Mouse (Mus musculus): Measurements from ENCODE around the gene Fam187b.

Fam187b gene

GRCm38 (mm10) chr7:31017104-31017901 lies 43.7 kb downstream of the Fam187b start:
- DNase-seq: no peak

DNA sequence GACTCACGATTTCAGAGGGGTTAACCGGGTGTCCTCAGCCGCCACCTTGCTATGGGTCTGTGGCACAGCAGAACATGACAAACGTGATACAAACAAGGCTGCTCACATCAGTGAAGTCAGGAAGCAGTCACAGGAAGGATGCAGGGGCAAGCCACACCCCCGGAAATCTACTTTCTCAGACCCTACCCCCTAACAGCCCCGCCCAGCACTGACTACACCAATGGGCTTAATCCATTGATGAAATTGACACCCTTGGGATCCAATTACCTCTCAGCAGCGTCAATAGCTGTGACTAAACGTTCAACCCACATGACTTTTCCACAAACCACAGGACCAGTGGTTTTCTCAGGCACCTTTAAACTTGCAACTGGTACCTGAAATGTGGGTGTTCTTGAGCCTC lies 55.0 kb downstream of the Fam187b start:
- no peak for DNase-seq

DNA sequence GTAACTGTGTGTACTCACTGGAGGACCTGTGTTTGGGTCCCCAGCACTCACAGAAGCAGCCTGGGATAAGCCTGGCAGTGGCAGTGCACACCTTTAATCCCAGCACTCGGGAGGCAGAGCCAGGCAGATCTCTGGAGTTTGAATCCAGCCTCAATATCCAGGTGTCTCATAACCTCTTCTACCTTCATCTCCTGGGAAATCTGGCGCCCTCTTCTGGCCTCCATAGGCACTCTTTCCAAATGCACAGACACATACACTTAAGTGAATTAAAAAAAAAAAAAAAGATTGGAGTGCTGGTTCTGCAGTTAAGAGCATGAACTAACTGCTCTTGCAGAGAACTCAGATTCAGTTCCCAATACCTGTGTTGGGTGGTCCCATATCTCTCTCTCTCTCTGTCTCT lies 57.1 kb downstream of the Fam187b start:
- DNase-seq: no peak

DNA sequence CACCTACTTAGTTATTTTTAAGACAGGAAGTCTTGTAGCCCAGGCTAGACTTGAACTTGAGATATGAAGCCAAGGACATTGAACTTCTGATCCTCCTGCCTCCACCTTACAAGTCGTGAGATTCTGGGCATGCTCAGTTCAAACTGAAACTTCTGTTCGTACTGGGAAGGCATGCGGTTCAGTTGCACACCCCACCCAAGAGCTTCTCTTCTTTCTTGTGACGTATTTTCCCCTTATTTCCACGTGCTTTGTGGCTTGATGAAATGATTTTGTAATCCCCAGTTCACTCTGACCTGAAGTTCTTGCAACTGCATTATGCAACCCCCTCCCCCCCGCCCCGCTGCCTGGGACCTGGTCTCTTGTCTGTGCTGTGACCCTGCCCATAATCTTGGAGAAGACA lies 58.1 kb downstream of the Fam187b start:
- no peak for DNase-seq

GRCm38 (mm10) chr7:31033409-31034165 lies 60.0 kb downstream of the Fam187b start:
- no peak for DNase-seq

GRCm38 (mm10) chr7:31034789-31035188 lies 61.2 kb downstream of the Fam187b start:
- no peak for DNase-seq

DNA sequence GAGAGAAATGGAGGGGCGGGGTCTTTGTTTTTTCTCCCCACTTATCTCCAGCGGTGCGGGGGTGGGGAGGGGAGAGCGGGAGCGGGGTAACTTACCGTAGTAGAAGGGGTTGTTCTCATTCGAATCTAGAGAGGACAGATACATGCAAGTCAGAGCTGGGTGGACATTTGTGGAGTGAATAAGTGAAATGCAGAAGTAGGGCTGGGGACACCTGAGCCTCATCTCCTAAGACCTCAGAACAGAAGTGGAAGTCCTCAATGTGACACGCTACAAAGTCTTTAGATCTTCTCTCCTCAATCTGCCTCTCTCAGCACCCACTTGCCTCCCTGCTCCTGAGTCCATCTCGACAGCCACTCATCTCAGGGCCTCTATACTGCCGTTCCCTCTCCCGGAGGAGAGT lies 61.7 kb downstream of the Fam187b start:
- DNase-seq: no peak

DNA sequence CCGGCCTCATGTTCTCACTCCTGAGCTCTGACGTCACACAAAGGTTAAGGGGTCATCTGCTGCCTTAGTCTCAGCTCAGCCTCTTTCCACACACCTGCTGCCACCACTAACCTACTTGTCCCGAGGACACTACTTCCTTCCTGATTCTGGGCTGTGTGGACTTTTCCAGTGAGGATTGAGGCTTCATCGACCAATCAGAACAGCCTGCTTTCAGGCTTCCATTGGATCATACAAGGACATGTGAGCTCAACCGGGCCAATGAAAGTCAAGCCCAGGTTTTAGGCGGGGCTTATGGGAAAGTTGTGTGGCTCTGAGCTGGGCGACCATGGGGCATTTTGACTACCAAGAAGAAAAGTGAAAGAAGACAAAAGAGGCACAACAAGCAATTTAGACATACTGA lies 63.3 kb downstream of the Fam187b start:
- no peak for DNase-seq

GRCm38 (mm10) chr7:31037675-31038074 lies 64.1 kb downstream of the Fam187b start:
- no peak for DNase-seq

GRCm38 (mm10) chr7:31039011-31039410 lies 65.4 kb downstream of the Fam187b start:
- DNase-seq: no peak
